Mouse (Mus musculus) heart, postnatal 0 days (tissue): Measurements from ENCODE around the gene Creb5.

Experiments
- CTCF ChIP-seq: IDR thresholded peaks from 2 replicates; pipeline ENCODE4 v1.5.1; 2016; ENCODE audit warnings: antibody characterized with exemption, control low read depth, low read depth
- EP300 ChIP-seq: IDR thresholded peaks from 2 replicates; pipeline ENCODE4 v1.6.1; 2016; ENCODE audit warnings: antibody characterized with exemption, low read depth

DNA sequence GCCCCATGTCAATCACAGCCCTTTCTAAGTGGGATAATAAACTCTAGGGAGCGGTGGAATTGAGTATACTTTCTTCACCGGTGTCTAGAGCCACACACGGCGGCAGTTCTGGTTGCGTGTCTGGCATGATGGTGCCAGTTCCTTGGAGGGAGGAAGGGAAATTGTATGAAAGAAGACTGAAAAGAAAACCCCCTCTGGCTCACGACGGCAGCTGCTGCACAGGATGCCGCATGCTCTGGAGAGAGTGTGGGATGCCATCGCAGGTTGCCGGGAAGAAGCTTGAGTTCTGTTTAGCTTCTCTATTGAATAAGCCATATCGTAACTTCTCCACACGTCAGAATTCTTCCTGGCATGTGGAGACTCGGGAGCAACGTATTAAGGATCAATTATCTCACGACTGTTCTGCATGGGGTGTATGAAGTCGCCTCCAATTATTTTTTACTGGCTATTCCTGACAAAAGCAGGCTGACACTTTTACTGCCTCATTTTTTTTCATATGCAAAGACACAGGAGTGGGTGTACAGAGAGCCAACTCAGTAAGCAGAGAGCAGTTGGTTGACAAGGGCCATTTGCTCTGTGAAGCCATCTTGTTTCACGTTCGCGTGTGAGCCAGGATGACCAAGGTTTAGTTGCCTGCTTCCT lies 296.3 kb downstream of the Creb5 start:
- TF ChIP-seq CTCF (no peak), EP300 (no peak)
